In the genomic region with DNA sequence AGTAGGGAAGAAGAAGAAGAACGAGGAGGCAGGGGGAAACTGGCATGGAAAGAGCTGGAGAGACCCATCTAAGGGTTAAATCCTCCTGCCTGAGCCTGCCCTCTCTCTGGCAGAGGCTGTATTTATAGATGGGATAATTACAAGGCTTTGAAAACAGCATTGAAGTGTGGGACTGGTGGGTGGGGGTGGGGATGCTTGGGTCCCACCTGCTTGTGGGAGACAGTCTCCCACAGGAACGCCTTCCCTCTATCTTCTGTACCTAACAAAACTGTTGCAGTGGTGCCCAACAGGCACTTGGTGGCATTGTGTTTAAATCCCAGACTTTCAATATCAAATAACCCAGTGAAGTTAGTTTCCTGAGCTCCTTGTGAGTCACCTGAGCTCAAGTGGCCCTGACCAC, we compare ENCODE assay signal across 20 mouse cellular contexts.
A peak's percentile ranks its signal among the peaks of the same experiment; 100 is the strongest.
DNase-seq lines count a peak whose midpoint lies in the region; ATAC-seq and TF ChIP-seq lines count a peak whose summit lies in the region.
"Had no signal": no experiment of that assay in that cellular context is flagged by ENCODE, and none has a peak within 500 bp of the region (broad histone marks: within the 10 kb centered on the region; RNA-seq: fewer than 3 reads in every experiment).

No protein-coding gene starts in this region.

- H3K36me3 ChIP-seq in forebrain, embryonic 12.5 days (replicated peaks): no peaks in the 10 kb centered on the region
- no peaks in the 10 kb centered on the region for H3K36me3 ChIP-seq in forebrain, embryonic 11.5 days (ENCODE audit: control insufficient read depth, insufficient read depth, low read length)
- H3K36me3 ChIP-seq in forebrain, embryonic 16.5 days (ENCODE audit: control insufficient read depth, insufficient read depth): no peaks in the 10 kb centered on the region
- H3K36me3 ChIP-seq: heart, embryonic 10.5 days; liver, embryonic 12.5 days; midbrain, embryonic 12.5 days had no signal

- H3K9me3 ChIP-seq in forebrain, embryonic 12.5 days: no peaks in the 10 kb centered on the region
- no peaks in the 10 kb centered on the region for H3K9me3 ChIP-seq in forebrain, embryonic 11.5 days (ENCODE audit: control insufficient read depth, low read length)
- no peaks in the 10 kb centered on the region for H3K9me3 ChIP-seq in forebrain, embryonic 16.5 days (ENCODE audit: control insufficient read depth, low read length)
- H3K9me3 ChIP-seq: heart, embryonic 10.5 days; midbrain, embryonic 12.5 days had no signal

- intact Hi-C loops in left cerebral cortex, adult 2 months (cut with DNase I): no loop called here
- intact Hi-C loops in left cerebral cortex, postnatal 4 days (cut with DNase I): no loop called here

- TF ChIP-seq CTCF in left cerebral cortex, adult 2 months (IDR thresholded peaks at IDR 0.05): peak; percentile 41
- peak; percentile 21; the same call in 1 of the 2 replicates for TF ChIP-seq CTCF in cortical plate, adult 2 months (IDR thresholded peaks at IDR 0.05; ENCODE audit: extremely low read depth, insufficient read depth, low read length)

- 29% methylated on average over 2 of the region's 2 CpGs for WGBS in forebrain, embryonic 12.5 days
- WGBS in forebrain, embryonic 11.5 days: 40% methylated on average over 2 of the region's 2 CpGs
- 19% methylated on average over 2 of the region's 2 CpGs for WGBS in forebrain, embryonic 16.5 days

- H3K4me2 ChIP-seq in forebrain, embryonic 12.5 days: no peak overlapping the region
- no peak overlapping the region for H3K4me2 ChIP-seq in forebrain, embryonic 11.5 days (ENCODE audit: low read depth, low read length, severe bottlenecking)
- H3K4me2 ChIP-seq in forebrain, embryonic 16.5 days (ENCODE audit: low read length): no peak overlapping the region
- H3K4me2 ChIP-seq: liver, embryonic 12.5 days; lung, embryonic 14.5 days; midbrain, embryonic 12.5 days had no signal

- no peak overlapping the region for H3K4me3 ChIP-seq in forebrain, embryonic 12.5 days (replicated peaks)
- H3K4me3 ChIP-seq in forebrain, embryonic 11.5 days (ENCODE audit: low read depth, low read length): no peak overlapping the region
- no peak overlapping the region for H3K4me3 ChIP-seq in left cerebral cortex, adult 2 months
- H3K4me3 ChIP-seq in cortical plate, adult 2 months (ENCODE audit: insufficient read depth, low read length): no peak overlapping the region
- H3K4me3 ChIP-seq in forebrain, embryonic 16.5 days (replicated peaks; ENCODE audit: low read length): no peak overlapping the region
- H3K4me3 ChIP-seq: heart, embryonic 10.5 days; liver, embryonic 12.5 days; midbrain, embryonic 12.5 days had no signal

- H3K27ac ChIP-seq in forebrain, embryonic 12.5 days: no peak overlapping the region; the same call in 1 of the 2 replicates
- H3K27ac ChIP-seq in forebrain, embryonic 11.5 days (ENCODE audit: low read depth, low read length): no peak overlapping the region
- no peak overlapping the region for H3K27ac ChIP-seq in left cerebral cortex, adult 2 months
- no peak overlapping the region for H3K27ac ChIP-seq in cortical plate, adult 2 months (ENCODE audit: insufficient read depth, low read length)
- peak overlapping the region; percentile 23; the same call in 1 of the 2 replicates for H3K27ac ChIP-seq in forebrain, embryonic 16.5 days (ENCODE audit: low read length)
- H3K27ac ChIP-seq: heart, embryonic 10.5 days; liver, embryonic 12.5 days; macrophage; midbrain, embryonic 12.5 days had no signal

- H3K27me3 ChIP-seq in forebrain, embryonic 12.5 days: no peaks in the 10 kb centered on the region
- no peaks in the 10 kb centered on the region for H3K27me3 ChIP-seq in forebrain, embryonic 11.5 days (ENCODE audit: control insufficient read depth, insufficient read depth, low read length)
- no peaks in the 10 kb centered on the region for H3K27me3 ChIP-seq in forebrain, embryonic 16.5 days (replicated peaks; ENCODE audit: control insufficient read depth, insufficient read depth, low read length)
- H3K27me3 ChIP-seq: CH12.LX; liver, embryonic 12.5 days; midbrain, embryonic 12.5 days had no signal

- H3K9ac ChIP-seq in forebrain, embryonic 12.5 days: no peak overlapping the region
- H3K9ac ChIP-seq in forebrain, embryonic 11.5 days (ENCODE audit: low read length): no peak overlapping the region
- H3K9ac ChIP-seq in forebrain, embryonic 16.5 days (replicated peaks; ENCODE audit: low read depth, low read length): no peak overlapping the region
- H3K9ac ChIP-seq: liver, embryonic 12.5 days; lung, embryonic 14.5 days; midbrain, embryonic 12.5 days had no signal

- DNase-seq in forebrain, embryonic 11.5 days (ENCODE audit: low spot score): no peak
- no peak for DNase-seq in left cerebral cortex, adult 2 months (ENCODE audit: extremely low spot score in 1 of 2, low spot score in 2 of 2)
- no peak for DNase-seq in left cerebral cortex, postnatal 4 days
- DNase-seq in thymus, postnatal 10 days (ENCODE audit: low spot score in 2 of 2): no peak
- no peak for DNase-seq in spleen, adult 12 weeks (ENCODE audit: low spot score)
- DNase-seq: cerebellum, postnatal 14 days; heart, postnatal 36 days; kidney, adult 11 months; kidney, postnatal 14 days; lung, embryonic 14.5 days; right cerebral cortex, postnatal 14 days had no signal

- no peak for TF ChIP-seq POLR2A in cortical plate, adult 2 months (IDR thresholded peaks at IDR 0.05; ENCODE audit: extremely low read depth, insufficient read depth, low read length)

- ATAC-seq in forebrain, embryonic 12.5 days (ENCODE audit: low FRiP score): peak; percentile 77
- no peak; the same call in 1 of the 2 replicates for ATAC-seq in forebrain, embryonic 11.5 days (replicated peaks; ENCODE audit: low FRiP score)
- ATAC-seq in forebrain, embryonic 16.5 days: peak; percentile 91
- ATAC-seq: hindbrain, embryonic 16.5 days; liver, embryonic 12.5 days had no signal

- H3K4me1 ChIP-seq in forebrain, embryonic 12.5 days: peaks cover 11% of the 10 kb centered on the region
- H3K4me1 ChIP-seq in forebrain, embryonic 11.5 days (replicated peaks; ENCODE audit: control insufficient read depth, insufficient read depth, low read length): no peaks in the 10 kb centered on the region
- no peaks in the 10 kb centered on the region for H3K4me1 ChIP-seq in cortical plate, adult 2 months (ENCODE audit: control insufficient read depth, insufficient read depth, low read length)
- H3K4me1 ChIP-seq in forebrain, embryonic 16.5 days (replicated peaks; ENCODE audit: control insufficient read depth, insufficient read depth, low read length): peaks cover 10% of the 10 kb centered on the region
- H3K4me1 ChIP-seq: heart, embryonic 10.5 days; liver, embryonic 12.5 days; midbrain, embryonic 12.5 days had no signal
